Mouse (Mus musculus) layer of hippocampus, adult 2 months (tissue): ENCODE measurements around the gene Camsap3. TPM values are rescaled to one million over a fixed set of nuclear protein-coding genes. Genes with fewer than 3 reads are reported as not detected.
"Not testable (repeated sequence)": the region's sequence is repeated elsewhere in the genome, so short reads cannot be mapped to it uniquely, and the experiment has no call there.

Source experiments
- DNase-seq, 2 experiments: peaks; one replicate each; pipeline ENCODE4 v3.0.0; 2022; ENCODE audit warnings: low spot score in 2 of 2
- H3K27ac ChIP-seq: fragments of 200-600 bp; 2 replicates; pipeline ENCODE4 v1.8.1; 2022
- H3K4me3 ChIP-seq: fragments of 200-600 bp; 2 replicates; pipeline ENCODE4 v1.8.1; 2022; ENCODE audit warnings: mild to moderate bottlenecking
- CTCF ChIP-seq: fragments of 200-600 bp; conservative IDR thresholded peaks from 2 replicates; pipeline ENCODE4 v1.8.1; 2022; ENCODE audit warnings: antibody characterized with exemption, mild to moderate bottlenecking, moderate library complexity
- total RNA-seq, 2 experiments: library from RNA; stranded (reverse); gene quantifications; 2 replicates each; pipeline ENCODE4 v1.2.3; 2021

The Camsap3 gene
- total RNA-seq, 2 experiments from 2014 or later = 36.5 to 39.3 TPM

DNA sequence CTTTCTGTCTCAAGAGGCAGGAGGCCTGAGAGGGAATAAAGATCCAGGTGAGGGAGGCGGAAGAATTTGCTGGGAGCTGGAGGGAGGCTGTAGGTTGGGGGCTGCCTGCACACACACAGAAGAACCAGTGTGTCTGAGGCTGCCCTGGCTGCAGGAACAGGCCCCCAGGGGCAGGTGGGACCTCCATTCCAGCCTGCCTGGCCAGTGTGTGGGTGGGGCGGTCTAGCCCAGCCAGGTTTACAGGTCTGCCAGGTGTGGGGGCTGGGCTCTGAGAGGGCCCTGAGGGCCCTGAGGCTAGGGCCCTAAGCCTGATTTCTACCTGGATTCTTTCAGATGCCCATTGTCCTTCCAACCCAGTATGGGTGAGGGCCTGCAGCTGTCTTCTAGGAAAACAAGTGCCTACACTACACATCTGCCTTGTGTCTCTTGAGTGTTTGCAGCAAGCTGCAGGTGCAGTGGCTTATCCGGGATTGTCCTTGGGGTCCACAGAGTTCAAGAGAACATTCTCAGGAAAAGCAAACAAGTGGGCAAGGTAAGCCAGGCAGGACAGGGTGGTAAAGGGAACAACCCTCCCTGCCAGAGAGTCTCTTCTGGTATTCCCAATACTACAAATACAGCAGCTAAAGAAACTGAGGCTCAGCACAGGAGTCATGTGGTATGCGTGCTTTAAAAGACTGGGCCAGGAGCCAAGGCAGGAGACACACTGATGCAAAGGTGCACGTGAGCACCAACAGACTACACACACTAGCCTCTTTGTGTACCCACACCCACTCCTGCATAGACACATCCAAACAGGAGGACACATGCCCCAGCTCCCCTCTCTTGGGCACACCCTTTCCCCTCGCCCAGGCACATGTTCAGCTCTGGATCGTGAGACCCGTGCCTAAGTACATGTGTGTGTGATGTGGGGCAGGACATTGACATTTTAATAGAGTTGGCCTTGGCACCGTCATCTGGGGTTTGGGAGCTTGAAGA lies 7.4 kb upstream of the Camsap3 start:
- Histone ChIP-seq H3K27ac (no peak overlapping the region), H3K4me3 (no peak overlapping the region)
- TF ChIP-seq CTCF = no peak
- DNase-seq = no peak

GRCm38 (mm10) chr8:3581961-3582360 lies 5.1 kb upstream of the Camsap3 start:
- H3K27ac ChIP-seq, DNase-seq, H3K4me3 ChIP-seq: not testable (repeated sequence)

DNA sequence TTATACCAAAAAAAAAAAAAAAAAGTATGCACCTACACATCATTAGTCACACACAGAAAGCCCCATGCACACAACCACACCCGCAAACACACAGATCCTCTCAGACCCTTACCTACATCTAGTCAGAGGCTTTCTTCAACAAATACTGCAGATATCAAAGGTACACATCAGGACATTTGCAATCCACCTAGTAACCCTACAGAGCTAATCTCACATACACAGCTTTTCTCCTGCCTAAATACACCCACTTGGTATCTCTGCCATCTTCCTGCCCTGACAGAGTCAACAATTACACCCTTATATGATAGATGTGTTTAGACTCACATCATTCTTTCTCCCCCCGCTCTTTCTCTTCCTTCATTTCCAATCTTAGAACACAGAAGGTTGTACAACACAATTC lies 641 bp upstream of the Camsap3 start:
- Histone ChIP-seq H3K4me3 (no peak overlapping the region), H3K27ac (no peak overlapping the region)
- no peak for DNase-seq
- no peak for TF ChIP-seq CTCF

GRCm38 (mm10) chr8:3587391-3588257 lies 531 bp downstream of the Camsap3 start:
- peak overlapping the region; percentile 77 for H3K4me3 ChIP-seq

GRCm38 (mm10) chr8:3588258-3588633 lies 1.2 kb downstream of the Camsap3 start:
- Histone ChIP-seq H3K27ac (peak overlapping the region; percentile 83), H3K4me3 (peak overlapping the region; percentile 77)
- DNase-seq = no peak
- TF ChIP-seq CTCF = no peak

More at GRCm38 (mm10) chr8:3587391-3588257, 531 bp downstream of the Camsap3 start:
- TF ChIP-seq CTCF = no peak
- peak overlapping the region; percentile 83 for H3K27ac ChIP-seq
- DNase-seq = peak; percentile 52 to 72

DNA sequence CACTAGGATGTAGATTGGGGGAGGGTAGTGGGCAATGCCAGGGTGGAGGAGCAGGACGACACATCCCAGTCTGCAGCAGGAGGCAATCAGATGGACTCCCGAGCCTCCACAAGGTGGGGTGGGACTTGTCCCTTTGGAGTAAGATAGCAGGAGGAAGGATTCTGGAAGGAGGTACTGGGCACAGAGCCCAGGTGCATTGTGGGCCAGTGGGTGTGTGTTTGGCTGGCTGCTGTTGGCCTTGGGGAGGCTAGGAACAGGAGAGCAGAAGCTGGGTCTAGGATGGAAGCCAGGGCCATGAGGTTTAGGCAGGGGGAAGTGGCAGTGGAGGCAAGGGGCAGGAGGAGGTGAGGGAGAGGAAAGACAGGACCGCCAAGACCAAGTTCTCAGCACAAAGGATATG lies 6.4 kb downstream of the Camsap3 start:
- H3K27ac ChIP-seq = no peak overlapping the region
- no peak overlapping the region for H3K4me3 ChIP-seq
- no peak for DNase-seq
- TF ChIP-seq CTCF = no peak

- no peak for DNase-seq
- Histone ChIP-seq H3K4me3 (no peak overlapping the region), H3K27ac (no peak overlapping the region)
- TF ChIP-seq CTCF = no peak
Observed at GRCm38 (mm10) chr8:3594466-3594865, 7.4 kb downstream of the Camsap3 start.

- no peak for TF ChIP-seq CTCF
- H3K27ac ChIP-seq = no peak overlapping the region
- no peak overlapping the region for H3K4me3 ChIP-seq
- no peak for DNase-seq
Observed at GRCm38 (mm10) chr8:3598054-3598453, 11.0 kb downstream of the Camsap3 start.

GRCm38 (mm10) chr8:3599219-3599618 lies 12.1 kb downstream of the Camsap3 start:
- DNase-seq = no peak
- no peak overlapping the region for H3K27ac ChIP-seq
- TF ChIP-seq CTCF = no peak
- H3K4me3 ChIP-seq = no peak overlapping the region

DNA sequence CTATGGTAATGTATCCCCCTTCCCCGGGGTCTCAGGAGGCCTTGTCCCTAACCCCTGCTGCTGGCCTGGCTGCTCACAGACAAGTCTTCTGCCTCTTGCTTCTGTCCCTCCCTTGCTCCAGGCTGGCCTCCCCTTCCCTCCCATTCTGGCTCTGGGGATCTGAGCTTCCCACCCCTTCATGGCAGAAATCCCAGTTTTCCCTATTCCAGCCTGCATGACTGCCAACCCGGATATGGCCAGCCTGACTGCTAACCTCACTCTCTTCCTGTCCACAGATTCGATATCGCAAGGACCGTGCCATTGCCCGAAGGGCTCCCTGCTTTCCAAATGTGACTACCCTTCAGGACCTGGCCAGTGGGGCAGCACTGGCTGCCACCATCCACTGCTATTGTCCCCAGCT lies 13.3 kb downstream of the Camsap3 start:
- no peak for DNase-seq
- no peak overlapping the region for H3K4me3 ChIP-seq
- no peak for TF ChIP-seq CTCF
- H3K27ac ChIP-seq = no peak overlapping the region

DNA sequence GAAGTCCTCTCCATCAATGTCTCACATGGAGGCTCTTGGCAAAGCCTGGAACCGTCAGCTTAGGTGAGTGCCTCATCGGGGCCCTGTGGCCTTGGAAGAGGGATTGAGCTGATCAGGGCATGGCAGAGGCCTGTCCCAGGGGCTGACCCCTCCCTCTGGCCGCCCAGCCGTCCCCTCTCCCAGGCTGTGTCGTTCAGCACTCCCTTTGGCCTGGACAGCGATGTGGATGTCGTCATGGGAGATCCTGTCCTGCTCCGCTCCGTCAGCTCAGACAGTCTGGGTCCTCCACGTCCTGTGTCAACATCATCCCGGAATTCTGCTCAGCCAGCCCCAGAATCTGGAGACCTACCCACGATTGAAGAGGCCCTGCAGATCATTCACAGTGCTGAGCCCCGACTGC lies 16.3 kb downstream of the Camsap3 start:
- no peak for TF ChIP-seq CTCF
- Histone ChIP-seq H3K4me3 (no peak overlapping the region), H3K27ac (no peak overlapping the region)
- no peak for DNase-seq

- no peak for DNase-seq
- Histone ChIP-seq H3K27ac (no peak overlapping the region), H3K4me3 (no peak overlapping the region)
- no peak for TF ChIP-seq CTCF
Observed at GRCm38 (mm10) chr8:3606593-3606992, 19.5 kb downstream of the Camsap3 start.

GRCm38 (mm10) chr8:3607822-3608221 lies 20.7 kb downstream of the Camsap3 start:
- TF ChIP-seq CTCF = no peak
- no peak overlapping the region for H3K4me3 ChIP-seq
- peak overlapping the region; percentile 60; the same call in 1 of the 2 replicates for H3K27ac ChIP-seq
- peak in 1 of 2 experiments; percentile 61 for DNase-seq
